Mouse (Mus musculus) embryonic stem cell, embryonic (primary cell): ENCODE measurements around the gene Abcc10.

Experiments used
- CTCF ChIA-PET, 4 experiments: fragments of 300-600 bp in 2 of 4; fragments of 350-600 bp in 2 of 4; sonication (Branson Sonifier 250); formaldehyde crosslinking; loops; one replicate each; lab custom pipeline; 2022; ENCODE audit warnings: inconsistent platforms in 2 of 4; lab: Charles Lee
- POLR2A ChIA-PET, 4 experiments: fragments of 300-600 bp in 2 of 4; fragments of 350-600 bp in 2 of 4; sonication (Branson Sonifier 250); formaldehyde crosslinking; loops; one replicate each; lab custom pipeline; 2022; ENCODE audit warnings: antibody characterized with exemption in 4 of 4, inconsistent platforms in 1 of 4; lab: Charles Lee

Abcc10 gene

GRCm38 (mm10) chr17:46327906-46328534 lies at the start of gene Abcc10:
Gene Abcc10, minus strand, starts transcription at chr17:46328352.
- CTCF ChIA-PET: interaction anchor here (0.5 to 1.7 kb wide), 20 partner anchors 8 to 1539 kb away, joined by 3 to 14 read pairs (median 4); partner anchors contain the start of genes Polh (in 1 of the 4), Polr1c (in 1 of the 4), Tbcc (in 1 of the 4) and Xpo5 (in 1 of the 4)
- POLR2A ChIA-PET: interaction anchor here (0.5 to 2.5 kb wide), 65 partner anchors 9 to 1267 kb away, joined by 3 to 12 read pairs (median 4); partner anchors contain the start of genes Dlk2 (in 2 of the 4), Dnph1 (in 2 of the 4), Zfp318 (in 2 of the 4) and Cnpy3 (in 1 of the 4)

- ChIA-PET POLR2A (interaction anchor here in 3 of 4 experiments (0.5 to 1.3 kb wide), 10 partner anchors 8 to 800 kb away, joined by 3 to 7 read pairs (median 3); partner anchors contain the start of genes 2310039H08Rik (in 1 of the 3) and Bicral (in 1 of the 3)), CTCF (interaction anchor here (0.6 to 1.7 kb wide), 83 partner anchors 9 to 1586 kb away, joined by 3 to 15 read pairs (median 4); partner anchors contain the start of genes Zfp318 (in 2 of the 4), Abcc10 (in 1 of the 4), Crip3 (in 1 of the 4) and Cul9 (in 1 of the 4))
Measured at GRCm38 (mm10) chr17:46371783-46372182, 43.6 kb upstream of the Abcc10 start.

GRCm38 (mm10) chr17:46351026-46351700 lies 23.0 kb upstream of the Abcc10 start:
- POLR2A ChIA-PET: no interaction called here
- CTCF ChIA-PET: no interaction called here

GRCm38 (mm10) chr17:46341208-46341607 lies 13.1 kb upstream of the Abcc10 start:
- ChIA-PET CTCF (interaction anchor here in 1 of 4 experiments (1.2 kb wide), 1 partner anchor 30 kb away, joined by 3 read pairs; no protein-coding TSS in a partner anchor), POLR2A (interaction anchor here in 2 of 4 experiments (1.2 kb wide), 2 partner anchors 9 to 13 kb away, joined by 5 read pairs; partner anchors contain the start of gene Abcc10 (in 1 of the 2))

- ChIA-PET CTCF (interaction anchor here (0.6 to 1.0 kb wide), 8 partner anchors 8 to 579 kb away, joined by 3 to 5 read pairs (median 3); partner anchors contain the start of gene Abcc10 (in 1 of the 4)), POLR2A (interaction anchor here in 2 of 4 experiments (0.6 to 1.9 kb wide), 3 partner anchors 8 to 342 kb away, joined by 3 to 7 read pairs (median 3); partner anchors contain the start of genes Abcc10 (in 2 of the 2) and Mea1 (in 1 of the 2))
Measured at GRCm38 (mm10) chr17:46336475-46336874, 8.3 kb upstream of the Abcc10 start.

- CTCF ChIA-PET: interaction anchor here (0.8 to 1.7 kb wide), 11 partner anchors 7 to 220 kb away, joined by 3 to 14 read pairs (median 5); partner anchors contain the start of genes Polh (in 1 of the 4), Polr1c (in 1 of the 4), Xpo5 (in 1 of the 4) and Yipf3 (in 1 of the 4)
Measured at GRCm38 (mm10) chr17:46328723-46329122, 571 bp upstream of the Abcc10 start.

GRCm38 (mm10) chr17:46327413-46327905 lies 693 bp downstream of the Abcc10 start:
- ChIA-PET CTCF (interaction anchor here (0.6 to 1.7 kb wide), 14 partner anchors 9 to 580 kb away, joined by 3 to 14 read pairs (median 4); partner anchors contain the start of genes Cnpy3 (in 1 of the 4), Polh (in 1 of the 4), Tbcc (in 1 of the 4) and Xpo5 (in 1 of the 4)), POLR2A (interaction anchor here (0.5 to 2.5 kb wide), 54 partner anchors 9 to 1267 kb away, joined by 3 to 12 read pairs (median 4); partner anchors contain the start of genes Dlk2 (in 2 of the 4), Dnph1 (in 2 of the 4), Zfp318 (in 2 of the 4) and Cnpy3 (in 1 of the 4))

More at GRCm38 (mm10) chr17:46328723-46329122, 571 bp upstream of the Abcc10 start:
- POLR2A ChIA-PET: interaction anchor here (0.6 to 2.5 kb wide), 40 partner anchors 8 to 376 kb away, joined by 3 to 12 read pairs (median 4); partner anchors contain the start of genes Dlk2 (in 2 of the 4), Zfp318 (in 2 of the 4), Dnph1 (in 1 of the 4) and Gtpbp2 (in 1 of the 4)

- ChIA-PET POLR2A (interaction anchor here in 2 of 4 experiments (0.8 to 1.2 kb wide), 4 partner anchors 13 to 269 kb away, joined by 3 to 5 read pairs (median 3); partner anchors contain the start of gene Crip3 (in 1 of the 2)), CTCF (interaction anchor here in 1 of 4 experiments (0.7 kb wide), 1 partner anchor 50 kb away, joined by 3 read pairs; no protein-coding TSS in a partner anchor)
Measured at GRCm38 (mm10) chr17:46322046-46322823, 5.9 kb downstream of the Abcc10 start.

- CTCF ChIA-PET: no interaction called here
- POLR2A ChIA-PET: interaction anchor here in 1 of 4 experiments (1.1 kb wide), 1 partner anchor 12 kb away, joined by 4 read pairs; no protein-coding TSS in a partner anchor
Measured at GRCm38 (mm10) chr17:46320492-46320891, 7.7 kb downstream of the Abcc10 start.

- CTCF ChIA-PET: interaction anchor here in 1 of 4 experiments (0.6 kb wide), 1 partner anchor 495 kb away, joined by 5 read pairs; no protein-coding TSS in a partner anchor
- POLR2A ChIA-PET: interaction anchor here in 2 of 4 experiments (0.6 to 1.7 kb wide), 7 partner anchors 9 to 123 kb away, joined by 3 to 5 read pairs (median 4); partner anchors contain the start of gene Abcc10 (in 1 of the 2)
Measured at GRCm38 (mm10) chr17:46315813-46316212, 12.3 kb downstream of the Abcc10 start.

- POLR2A ChIA-PET: no interaction called here
- CTCF ChIA-PET: no interaction called here
Measured at GRCm38 (mm10) chr17:46313135-46313715, 14.9 kb downstream of the Abcc10 start.

- CTCF ChIA-PET: interaction anchor here in 1 of 4 experiments (1.2 kb wide), 1 partner anchor 45 kb away, joined by 5 read pairs; no protein-coding TSS in a partner anchor
- POLR2A ChIA-PET: interaction anchor here in 2 of 4 experiments (0.6 to 1.3 kb wide), 5 partner anchors 15 to 580 kb away, joined by 3 to 5 read pairs (median 3); partner anchors contain the start of genes Abcc10 (in 1 of the 2) and Tbcc (in 1 of the 2)
Measured at GRCm38 (mm10) chr17:46310515-46310914, 17.6 kb downstream of the Abcc10 start.

GRCm38 (mm10) chr17:46309835-46310234 lies 18.3 kb downstream of the Abcc10 start:
- ChIA-PET CTCF (interaction anchor here in 2 of 4 experiments (0.6 to 1.2 kb wide), 2 partner anchors 44 to 624 kb away, joined by 5 to 6 read pairs; no protein-coding TSS in a partner anchor), POLR2A (interaction anchor here in 1 of 4 experiments (0.9 to 1.2 kb wide), 5 partner anchors 12 to 52 kb away, joined by 3 to 5 read pairs (median 3); partner anchors contain the start of gene Abcc10)

- CTCF ChIA-PET: interaction anchor here in 2 of 4 experiments (0.5 to 0.8 kb wide), 3 partner anchors 64 to 215 kb away, joined by 4 to 7 read pairs (median 6); no protein-coding TSS in a partner anchor
- POLR2A ChIA-PET: interaction anchor here in 2 of 4 experiments (1.0 to 2.3 kb wide), 4 partner anchors 8 to 197 kb away, joined by 3 to 9 read pairs (median 4); no protein-coding TSS in a partner anchor
Measured at GRCm38 (mm10) chr17:46306956-46307355, 21.2 kb downstream of the Abcc10 start.

- ChIA-PET CTCF (interaction anchor here in 2 of 4 experiments (1.2 to 2.0 kb wide), 2 partner anchors 24 to 67 kb away, joined by 3 to 4 read pairs; partner anchors contain the start of gene Abcc10 (in 1 of the 2)), POLR2A (interaction anchor here in 2 of 4 experiments (0.6 to 1.1 kb wide), 4 partner anchors 10 to 265 kb away, joined by 3 to 4 read pairs (median 3); no protein-coding TSS in a partner anchor)
Measured at GRCm38 (mm10) chr17:46304184-46304583, 24.0 kb downstream of the Abcc10 start.
